Mouse (Mus musculus) intestine, postnatal 0 days (tissue): ENCODE measurements around the gene Cacna1g. TPM values are rescaled to one million over a fixed set of nuclear protein-coding genes. Genes with fewer than 3 reads are reported as not detected.

Experiments used
- ATAC-seq: fragments of 200-750 bp; cut with Nextera tagmentation; 2 replicates; pipeline ENCODE4 v1.8.0; 2017; ENCODE audit warnings: mild to moderate bottlenecking, moderate TSS enrichment, moderate library complexity
- H3K27ac ChIP-seq: fragments of 300-500 bp; sonication (generic); 2 replicates; pipeline ENCODE4 v1.5.1; 2014; ENCODE audit warnings: mild to moderate bottlenecking, low read depth, low read length, moderate library complexity
- H3K27me3 ChIP-seq: fragments of 300-500 bp; sonication (generic); replicated peaks from 2 replicates; pipeline ENCODE4 v1.6.1; 2014; ENCODE audit warnings: low read length, mixed read lengths; ENCODE audit not compliant: control insufficient read depth, insufficient read depth
- H3K36me3 ChIP-seq: fragments of 300-500 bp; sonication (generic); 2 replicates; pipeline ENCODE4 v1.6.1; 2014; ENCODE audit warnings: mild to moderate bottlenecking, moderate library complexity; ENCODE audit not compliant: control insufficient read depth, insufficient read depth
- H3K4me1 ChIP-seq: fragments of 300-500 bp; sonication (generic); replicated peaks from 2 replicates; pipeline ENCODE4 v1.6.1; 2014; ENCODE audit warnings: antibody characterized with exemption, low read length, mixed read lengths; ENCODE audit not compliant: control insufficient read depth, insufficient read depth
- H3K4me2 ChIP-seq: fragments of 300-500 bp; sonication (generic); replicated peaks from 2 replicates; pipeline ENCODE4 v1.6.1; 2014; ENCODE audit warnings: low read depth, mild to moderate bottlenecking, moderate library complexity
- H3K4me3 ChIP-seq: fragments of 300-500 bp; sonication (generic); 2 replicates; pipeline ENCODE4 v1.5.1; 2014; ENCODE audit warnings: low read depth, low read length
- H3K9ac ChIP-seq: fragments of 300-500 bp; sonication (generic); 2 replicates; pipeline ENCODE4 v1.6.1; 2014; ENCODE audit warnings: mild to moderate bottlenecking, low read depth, low read length
- H3K9me3 ChIP-seq: fragments of 300-500 bp; sonication (generic); 2 replicates; pipeline ENCODE4 v1.6.1; 2016; ENCODE audit warnings: mixed run types; ENCODE audit not compliant: control insufficient read depth
- CTCF ChIP-seq: sonication (generic); IDR thresholded peaks from 2 replicates; pipeline ENCODE4 v1.5.1; 2016; ENCODE audit warnings: low read depth, mild to moderate bottlenecking, control low read depth, antibody characterized with exemption, moderate library complexity
- WGBS: fragments of 180-500 bp; shearing (Covaris S2); extraction: QIAGEN DNeasy Blood & Tissue Kit; methylation state at CpG from one replicate; pipeline ENCODE4 v1.1.7; 2014; 5-methylcytosine and 5-hydroxymethylcytosine counted together
- polyA plus RNA-seq: library from polyadenylated mRNA; unstranded; fragments of >200 nt; fragmentation: Nextera tagmentation; extraction: Ambion mirVana; gene quantifications from 2 replicates; pipeline ENCODE4 v1.2.1, GENCODE M21; 2015

Gene Cacna1g
- polyA plus RNA-seq, 1 experiment from 2014 or later: 1.2 TPM

GRCm38 (mm10) chr11:94499661-94500152 lies 25.7 kb upstream of the Cacna1g start, which contains the start of gene Epn3:
Gene Epn3 (minus strand): TSS chr11:94499974.
- Histone ChIP-seq H3K9me3 (no peaks in the 10 kb centered on the region), H3K4me2 (peak within 1 kb of the TSS; percentile 69), H3K36me3 (no peaks in the 10 kb centered on the region), H3K9ac (0 out of 2 replicates have a peak within 1 kb of the TSS, but pooled peaks have one; percentile 37), H3K27ac (no peak within 1 kb of the TSS), H3K4me3 (peak within 1 kb of the TSS; percentile 36), H3K27me3 (0 out of 2 replicates have a peak, but pooled peaks cover 8% of the 10 kb centered on the region), H3K4me1 (peaks cover 12% of the 10 kb centered on the region; the same call in 1 of the 2 replicates)
- WGBS: 1% methylated on average over 26 of the region's 26 CpGs
- TF ChIP-seq CTCF: peak; percentile 34
- peak; percentile 26; the same call in 1 of the 2 replicates for ATAC-seq

GRCm38 (mm10) chr11:94499035-94499434 lies 25.0 kb upstream of the Cacna1g start:
- peak overlapping the region; percentile 36; the same call in 1 of the 2 replicates for H3K4me3 ChIP-seq
- H3K27me3 ChIP-seq: 0 out of 2 replicates have a peak, but pooled peaks cover 8% of the 10 kb centered on the region
- no peaks in the 10 kb centered on the region for H3K36me3 ChIP-seq
- 13% methylated on average over 2 of the region's 2 CpGs for WGBS
- no peaks in the 10 kb centered on the region for H3K9me3 ChIP-seq
- H3K27ac ChIP-seq: no peak overlapping the region
- peak overlapping the region; percentile 69 for H3K4me2 ChIP-seq
- peaks cover 8% of the 10 kb centered on the region; the same call in 1 of the 2 replicates for H3K4me1 ChIP-seq
- TF ChIP-seq CTCF: no peak
- no peak overlapping the region for H3K9ac ChIP-seq
- no peak for ATAC-seq

DNA sequence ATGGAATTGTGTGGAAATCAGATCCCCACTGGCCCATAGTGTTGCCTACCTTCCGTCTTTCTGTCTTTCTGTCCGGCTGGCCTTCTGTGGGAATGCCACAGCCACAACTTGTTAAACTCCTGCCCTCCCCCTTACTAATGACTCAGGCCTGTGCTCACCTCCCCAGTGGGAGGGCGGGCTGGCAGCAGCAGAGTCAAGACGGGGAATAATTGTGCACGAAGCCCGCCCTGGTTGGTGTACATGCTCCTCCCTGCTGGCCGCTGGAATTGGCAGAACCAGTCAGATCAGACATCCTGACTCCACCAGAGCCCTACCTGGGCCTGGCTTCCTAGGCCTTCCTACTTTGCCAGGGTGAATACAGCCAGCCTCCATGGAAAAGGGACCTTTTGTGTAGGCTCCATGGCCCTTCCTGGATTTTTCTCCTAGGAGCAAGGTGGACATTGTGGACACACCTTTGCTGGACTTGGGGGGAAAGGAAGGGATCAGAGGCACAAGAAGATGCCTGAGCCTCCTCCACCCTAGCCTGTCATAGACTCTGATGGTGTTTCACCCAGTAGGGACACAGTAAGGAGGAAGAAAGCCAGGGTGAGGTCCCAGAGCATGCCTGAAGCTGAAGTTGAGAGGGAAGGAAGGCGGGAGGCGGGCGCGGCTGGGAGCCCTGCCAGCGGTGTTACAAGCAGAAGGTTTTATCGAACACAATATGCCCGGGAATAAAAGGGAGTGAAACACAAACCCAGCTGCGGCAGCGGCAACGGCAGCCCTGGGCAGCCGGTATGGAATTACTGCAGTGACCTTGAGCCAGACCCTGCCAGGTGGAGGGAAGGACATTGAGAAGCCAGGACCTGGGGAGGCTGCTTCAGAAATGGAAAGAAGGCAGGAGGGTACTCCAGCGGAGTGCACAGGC lies 24.3 kb upstream of the Cacna1g start:
- TF ChIP-seq CTCF: no peak
- Histone ChIP-seq H3K9me3 (no peaks in the 10 kb centered on the region), H3K27ac (no peak overlapping the region), H3K4me3 (no peak overlapping the region), H3K36me3 (no peaks in the 10 kb centered on the region), H3K4me1 (0 out of 2 replicates have a peak, but pooled peaks cover 5% of the 10 kb centered on the region), H3K4me2 (peak overlapping the region; percentile 69), H3K27me3 (0 out of 2 replicates have a peak, but pooled peaks cover 8% of the 10 kb centered on the region), H3K9ac (no peak overlapping the region)
- 26% methylated on average over 19 of the region's 19 CpGs for WGBS
- ATAC-seq: 0 out of 2 replicates have a peak, but pooled peaks have one; percentile 14

- Histone ChIP-seq H3K9me3 (no peaks in the 10 kb centered on the region), H3K27me3 (0 out of 2 replicates have a peak, but pooled peaks cover 5% of the 10 kb centered on the region), H3K4me3 (no peak overlapping the region), H3K36me3 (no peaks in the 10 kb centered on the region), H3K4me2 (no peak overlapping the region), H3K27ac (no peak overlapping the region), H3K9ac (no peak overlapping the region), H3K4me1 (0 out of 2 replicates have a peak, but pooled peaks cover 5% of the 10 kb centered on the region)
- ATAC-seq: no peak
- no peak for TF ChIP-seq CTCF
- WGBS: 73% methylated on average over 3 of the region's 3 CpGs
Measured at GRCm38 (mm10) chr11:94495415-94495814, 21.4 kb upstream of the Cacna1g start.

DNA sequence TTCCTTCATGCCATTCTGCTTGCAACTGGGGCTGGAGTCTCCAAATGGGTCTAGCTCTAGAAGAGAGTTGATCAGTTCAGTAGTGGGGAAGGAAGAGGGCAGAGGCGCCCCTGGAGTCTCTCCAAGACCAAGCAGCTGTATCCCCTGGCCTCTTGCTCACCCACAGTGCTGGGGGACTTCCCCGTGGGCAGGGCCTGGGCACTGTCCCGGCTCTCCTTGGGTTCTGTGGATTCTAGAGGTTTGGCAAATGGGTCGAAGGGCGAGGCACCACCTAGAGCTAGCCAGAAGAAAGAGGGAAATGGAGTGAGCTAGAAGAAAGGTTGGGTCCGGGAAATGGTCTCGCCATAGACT lies 17.7 kb upstream of the Cacna1g start:
- Histone ChIP-seq H3K4me1 (no peaks in the 10 kb centered on the region), H3K4me2 (peak overlapping the region; percentile 84), H3K9ac (no peak overlapping the region), H3K4me3 (no peak overlapping the region), H3K27me3 (peaks cover under 1% of the 10 kb centered on the region; the same call in 1 of the 2 replicates), H3K9me3 (no peaks in the 10 kb centered on the region), H3K36me3 (no peaks in the 10 kb centered on the region), H3K27ac (no peak overlapping the region)
- TF ChIP-seq CTCF: no peak
- no peak for ATAC-seq
- WGBS: 69% methylated on average over 7 of the region's 7 CpGs
